Mouse (Mus musculus) layer of hippocampus, postnatal 10 days (tissue): Measurements from ENCODE around the gene Lmo1. TPM values are rescaled to one million over a fixed set of nuclear protein-coding genes. Genes with fewer than 3 reads are reported as not detected.

ENCODE experiments used
- DNase-seq, 2 experiments: peaks; one replicate each; pipeline ENCODE4 v3.0.0; 2021; ENCODE audit warnings: low spot score in 2 of 2
- long read RNA-seq: library from polyadenylated mRNA; stranded (forward); transcript quantifications from one replicate; pipeline ENCODE4 v2.0.0, GENCODE M21; 2023
- total RNA-seq, 2 experiments: library from RNA; stranded (reverse); gene quantifications; 2 replicates each; pipeline ENCODE4 v1.2.3; 2021

Gene Lmo1
- 10 to 100 TPM; 74.5 to 79.0 TPM for total RNA-seq
- long read RNA-seq, transcript Lmo1-201 (4 exons, 1,282 nt) = minor isoform, 26 of 154 reads
- long read RNA-seq, transcript Lmo1-202 (4 exons, 912 nt) = major isoform, 107 of 154 reads
- long read RNA-seq, partial matches to known transcripts = 5 of 154 reads
- long read RNA-seq, other reads (novel, unspliced or antisense) = 13 of 154 reads

GRCm38 (mm10) chr7:109174949-109175669 is at the start of gene Lmo1:
Gene Lmo1, minus strand, starts transcription at chr7:109175207.
- peak in 1 of 2 experiments; percentile 49 for DNase-seq

- no peak for DNase-seq
Observed at GRCm38 (mm10) chr7:109221716-109222110, 46.7 kb upstream of the Lmo1 start.

- DNase-seq = no peak
Observed at GRCm38 (mm10) chr7:109220766-109221715, 46.0 kb upstream of the Lmo1 start.

- DNase-seq = no peak
Observed at GRCm38 (mm10) chr7:109220026-109220425, 45.0 kb upstream of the Lmo1 start.

GRCm38 (mm10) chr7:109218977-109219271 is 43.9 kb upstream of the Lmo1 start:
- DNase-seq = no peak

- peak; percentile 73 to 83 for DNase-seq
Observed at GRCm38 (mm10) chr7:109218130-109218976, 43.3 kb upstream of the Lmo1 start.

GRCm38 (mm10) chr7:109209804-109210203 is 34.8 kb upstream of the Lmo1 start:
- no peak for DNase-seq

GRCm38 (mm10) chr7:109207811-109208210 is 32.8 kb upstream of the Lmo1 start:
- DNase-seq = no peak

- DNase-seq = no peak
Observed at GRCm38 (mm10) chr7:109206358-109206757, 31.4 kb upstream of the Lmo1 start.

GRCm38 (mm10) chr7:109203140-109203539 is 28.1 kb upstream of the Lmo1 start:
- DNase-seq = no peak

GRCm38 (mm10) chr7:109200559-109200958 is 25.6 kb upstream of the Lmo1 start:
- DNase-seq = no peak

GRCm38 (mm10) chr7:109197161-109197650 is 22.2 kb upstream of the Lmo1 start:
- DNase-seq = no peak

GRCm38 (mm10) chr7:109196399-109197082 is 21.5 kb upstream of the Lmo1 start:
- DNase-seq = no peak

- no peak for DNase-seq
Observed at GRCm38 (mm10) chr7:109195982-109196381, 21.0 kb upstream of the Lmo1 start.

- DNase-seq = no peak
Observed at GRCm38 (mm10) chr7:109194850-109195249, 19.8 kb upstream of the Lmo1 start.

- no peak for DNase-seq
Observed at GRCm38 (mm10) chr7:109187244-109188035, 12.4 kb upstream of the Lmo1 start.

GRCm38 (mm10) chr7:109185975-109186374 is 11.0 kb upstream of the Lmo1 start:
- DNase-seq = no peak

- no peak for DNase-seq
Observed at GRCm38 (mm10) chr7:109185564-109185963, 10.6 kb upstream of the Lmo1 start.

GRCm38 (mm10) chr7:109176688-109177087 is 1.7 kb upstream of the Lmo1 start:
- DNase-seq = no peak
